Mouse (Mus musculus) embryo, embryonic 10.5 days (tissue): Measurements from ENCODE around the gene Gm17018.

ENCODE experiments used
- DNase-seq: peaks from one replicate; pipeline ENCODE4 v3.0.0-alpha.2; 2015; ENCODE audit warnings: low spot score

The Gm17018 gene

GRCm38 (mm10) chr19:45549128-45549915 lies 11.1 kb upstream of the Gm17018 start:
- no peak for DNase-seq

- no peak for DNase-seq
Measured at GRCm38 (mm10) chr19:45549948-45550347, 10.5 kb upstream of the Gm17018 start.

GRCm38 (mm10) chr19:45552187-45552586 lies 8.2 kb upstream of the Gm17018 start:
- DNase-seq = no peak

GRCm38 (mm10) chr19:45554136-45554535 lies 6.3 kb upstream of the Gm17018 start:
- no peak for DNase-seq

GRCm38 (mm10) chr19:45565925-45566715 lies 5.7 kb downstream of the Gm17018 start:
- no peak for DNase-seq

- no peak for DNase-seq
Measured at GRCm38 (mm10) chr19:45567367-45567766, 7.0 kb downstream of the Gm17018 start.

- no peak for DNase-seq
Measured at GRCm38 (mm10) chr19:45573033-45573432, 12.6 kb downstream of the Gm17018 start.

- DNase-seq = peak; percentile 80
Measured at GRCm38 (mm10) chr19:45573861-45574267, 13.4 kb downstream of the Gm17018 start.

GRCm38 (mm10) chr19:45574339-45574898 lies 14.0 kb downstream of the Gm17018 start:
- no peak for DNase-seq

- DNase-seq = no peak
Measured at GRCm38 (mm10) chr19:45574941-45575631, 14.7 kb downstream of the Gm17018 start.

GRCm38 (mm10) chr19:45575632-45576001 lies 15.2 kb downstream of the Gm17018 start:
- DNase-seq = peak; percentile 56

- DNase-seq = no peak
Measured at GRCm38 (mm10) chr19:45577141-45577750, 16.8 kb downstream of the Gm17018 start.

GRCm38 (mm10) chr19:45578976-45579375 lies 18.6 kb downstream of the Gm17018 start:
- no peak for DNase-seq

- no peak for DNase-seq
Measured at GRCm38 (mm10) chr19:45579416-45579815, 19.0 kb downstream of the Gm17018 start.

GRCm38 (mm10) chr19:45580235-45580634 lies 19.8 kb downstream of the Gm17018 start:
- no peak for DNase-seq

GRCm38 (mm10) chr19:45581257-45581656 lies 20.8 kb downstream of the Gm17018 start:
- DNase-seq = peak; percentile 75

- peak; percentile 30 for DNase-seq
Measured at GRCm38 (mm10) chr19:45582161-45582560, 21.7 kb downstream of the Gm17018 start.

- DNase-seq = no peak
Measured at GRCm38 (mm10) chr19:45583136-45583535, 22.7 kb downstream of the Gm17018 start.

GRCm38 (mm10) chr19:45584856-45585620 lies 24.6 kb downstream of the Gm17018 start:
- DNase-seq = no peak

- no peak for DNase-seq
Measured at GRCm38 (mm10) chr19:45586850-45587249, 26.4 kb downstream of the Gm17018 start.
